Mouse (Mus musculus) ES-E14 (cell line): Measurements from ENCODE around the gene 2700097O09Rik. TPM values are rescaled to one million over a fixed set of nuclear protein-coding genes. Genes with fewer than 3 reads are reported as not detected.
"Not testable (repeated sequence)": the region's sequence is repeated elsewhere in the genome, so short reads cannot be mapped to it uniquely, and the experiment has no call there.

Source experiments
- DNase-seq: peaks from one replicate; pipeline ENCODE4 v3.0.0-alpha.2; 2013; ENCODE audit warnings: low read depth, low spot score
- H3K27ac ChIP-seq: 2 replicates; pipeline ENCODE4 v1.5.1; 2012; ENCODE audit warnings: low read depth, mild to moderate bottlenecking, low read length, moderate library complexity, mixed read lengths; ENCODE audit not compliant: poor library complexity, insufficient read depth, severe bottlenecking
- H3K36me3 ChIP-seq: 2 replicates; pipeline ENCODE4 v1.6.1; 2012; ENCODE audit warnings: mild to moderate bottlenecking, low read length, moderate library complexity, mixed read lengths; ENCODE audit not compliant: control insufficient read depth, poor library complexity, insufficient read depth, severe bottlenecking
- H3K4me1 ChIP-seq, 2 experiments: fragments of 150-350 bp in 1 of 2; sonication (generic) in 1 of 2; 2 replicates each; pipeline ENCODE4 v1.6.1; 2012; ENCODE audit warnings: low read length in 2 of 2, mild to moderate bottlenecking in 1 of 2, mixed read lengths in 1 of 2; ENCODE audit not compliant: control insufficient read depth in 2 of 2, insufficient read depth in 2 of 2, poor library complexity in 1 of 2
- H3K4me3 ChIP-seq, 2 experiments: fragments of 150-350 bp in 1 of 2; sonication (generic) in 1 of 2; 2 replicates each; pipeline ENCODE4 v1.5.1; 2012; ENCODE audit warnings: low read length in 2 of 2, low read depth in 1 of 2, mild to moderate bottlenecking in 1 of 2, mixed read lengths in 1 of 2; ENCODE audit not compliant: insufficient read depth in 1 of 2, poor library complexity in 1 of 2, severe bottlenecking in 1 of 2
- H3K9ac ChIP-seq: 2 replicates; pipeline ENCODE4 v1.6.1; 2012; ENCODE audit warnings: low read depth, mild to moderate bottlenecking, low read length, mixed read lengths; ENCODE audit not compliant: poor library complexity, insufficient read depth, severe bottlenecking
- H3K9me3 ChIP-seq: fragments of 150-350 bp; sonication (generic); 2 replicates; pipeline ENCODE4 v1.6.1; 2012; ENCODE audit warnings: low read depth, mild to moderate bottlenecking, low read length; ENCODE audit not compliant: control insufficient read depth, insufficient read depth
- CHD2 ChIP-seq: IDR thresholded peaks from 2 replicates; pipeline ENCODE4 v1.6.1; 2014; ENCODE audit warnings: mild to moderate bottlenecking, low read depth, low read length, inconsistent platforms
- HCFC1 ChIP-seq: IDR thresholded peaks from 2 replicates; pipeline ENCODE4 v1.6.1; 2012; ENCODE audit warnings: low read length, inconsistent platforms, borderline replicate concordance; ENCODE audit not compliant: insufficient read depth
- in situ Hi-C, 2 experiments: fragments of 600-800 bp; cut with MboI; formaldehyde crosslinking; loops; one replicate each; pipeline ENCODE4 v1.15.1; 2025; ENCODE audit warnings: low sequenced_read_pairs in 2 of 2, inconsistent platforms in 1 of 2; ENCODE audit not compliant: unreplicated experiment in 2 of 2
- total RNA-seq: library from RNA; depleted of rRNA; stranded (reverse); fragments of 300-350 nt; gene quantifications from 2 replicates; pipeline ENCODE4 v1.2.3, GENCODE M21; 2012; rRNA removed

The 2700097O09Rik gene
- 29.9 and 33.1 TPM in 2 replicates for total RNA-seq

DNA sequence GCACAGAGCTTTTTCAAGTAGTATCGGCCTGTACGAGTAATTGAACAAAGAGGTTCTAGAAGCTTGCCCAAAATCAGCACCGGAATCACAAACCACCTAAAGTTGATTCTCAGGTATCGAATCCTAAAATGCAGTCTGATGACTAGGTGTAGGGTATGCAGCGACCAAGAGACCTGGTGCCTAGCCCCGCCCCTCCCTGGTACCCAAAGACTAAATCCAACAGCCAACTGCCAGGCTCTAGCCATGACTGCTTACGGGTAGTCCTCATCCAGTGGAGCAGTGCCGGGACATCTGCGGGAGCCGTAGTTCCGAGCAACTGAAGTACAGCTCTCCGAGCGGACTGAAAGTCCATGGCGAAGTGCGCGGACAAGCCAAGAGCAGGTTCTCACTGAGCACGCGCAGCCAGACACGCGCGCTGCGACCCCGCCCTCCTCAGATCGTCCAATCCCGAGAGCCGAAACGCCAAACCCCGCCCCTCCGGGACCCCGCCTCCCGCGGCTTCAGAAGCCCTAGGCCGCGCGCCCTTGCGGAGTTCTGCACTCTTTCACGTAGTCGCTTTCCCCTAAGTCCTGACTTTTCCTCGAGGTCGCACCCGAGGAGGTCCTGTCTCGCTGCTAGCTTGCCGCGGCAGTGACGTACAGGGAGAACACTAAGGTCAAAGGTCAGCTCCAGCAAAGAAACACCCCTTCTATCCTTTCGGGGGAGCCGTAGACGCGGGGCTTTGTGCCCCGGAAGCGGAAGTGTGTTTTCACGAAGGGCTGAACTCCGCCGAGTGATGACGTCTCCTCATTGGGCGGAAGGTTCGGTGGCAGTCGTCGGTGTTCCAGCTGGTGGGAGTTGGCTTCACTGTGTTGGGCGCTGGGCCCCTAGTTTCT lies at the start of gene 2700097O09Rik, which contains the start of gene Srp54a:
TSS of gene 2700097O09Rik (minus strand) at position 385 of the 875 bp plus-strand sequence.
TSS of gene Srp54a (plus strand) at position 537 of the 875 bp plus-strand sequence.
- peak; percentile 91 for DNase-seq
- in situ Hi-C loops, H3K4me1 ChIP-seq, H3K36me3 ChIP-seq, H3K9me3 ChIP-seq: not testable (repeated sequence)
- H3K27ac ChIP-seq = peak within 1 kb of the TSS; percentile 88
- H3K9ac ChIP-seq = peak within 1 kb of the TSS; percentile 92
- 0 out of 2 replicates have a peak, but pooled peaks have one; percentile 58 for TF ChIP-seq HCFC1
- TF ChIP-seq CHD2 = 0 out of 2 replicates have a peak, but pooled peaks have one; percentile 58
- peak within 1 kb of the TSS; percentile 94 to 100 for H3K4me3 ChIP-seq

DNA sequence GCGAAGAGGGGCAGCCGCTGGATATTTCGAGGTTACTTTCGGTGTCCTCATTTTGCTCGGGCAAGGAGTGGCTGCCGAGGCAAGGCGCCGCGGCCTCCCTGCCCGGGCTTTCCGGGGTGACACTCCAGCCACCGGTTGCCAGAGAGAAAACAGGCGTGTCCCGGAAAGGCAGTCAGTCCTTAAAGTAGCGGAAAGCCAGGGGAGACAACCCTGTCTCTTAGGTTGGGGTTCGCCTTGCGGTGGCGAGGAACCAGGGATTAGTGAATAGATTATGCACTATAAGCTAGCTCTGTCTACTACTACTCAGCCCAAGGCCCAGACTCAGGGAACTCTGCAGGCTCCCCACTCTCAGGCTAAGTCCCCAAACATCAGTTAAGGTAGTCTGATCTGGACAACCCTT lies 44.8 kb upstream of the 2700097O09Rik start:
- H3K27ac ChIP-seq, H3K4me3 ChIP-seq, H3K4me1 ChIP-seq, H3K9me3 ChIP-seq, in situ Hi-C loops, DNase-seq, H3K36me3 ChIP-seq, H3K9ac ChIP-seq: not testable (repeated sequence)

GRCm38 (mm10) chr12:55124242-55124641 lies 44.3 kb upstream of the 2700097O09Rik start, which contains the start of gene Fam177a:
Fam177a (plus strand) TSS chr12:55124469.
- H3K9me3 ChIP-seq, H3K36me3 ChIP-seq, DNase-seq, H3K27ac ChIP-seq, H3K4me1 ChIP-seq, H3K4me3 ChIP-seq, H3K9ac ChIP-seq, in situ Hi-C loops: not testable (repeated sequence)

DNA sequence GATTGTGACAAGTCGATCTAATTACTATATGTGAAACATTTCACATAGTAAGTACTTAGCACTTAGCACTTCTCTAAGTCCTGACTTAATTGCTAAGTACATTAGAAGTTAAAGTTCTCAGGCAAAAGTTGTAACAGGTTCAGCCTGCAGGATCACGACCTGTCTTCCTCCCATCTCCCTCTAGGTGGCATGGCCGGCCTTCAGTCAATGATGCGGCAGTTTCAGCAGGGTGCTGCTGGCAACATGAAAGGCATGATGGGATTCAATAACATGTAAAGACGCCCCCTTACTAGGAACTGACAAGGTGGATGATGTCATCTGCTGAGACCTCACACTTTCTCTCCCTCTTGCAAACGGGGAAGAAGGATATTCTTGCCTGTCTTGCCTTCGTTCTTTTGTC lies 32.7 kb upstream of the 2700097O09Rik start:
- H3K4me3 ChIP-seq, H3K9me3 ChIP-seq, H3K9ac ChIP-seq, H3K27ac ChIP-seq, H3K36me3 ChIP-seq, H3K4me1 ChIP-seq, DNase-seq, in situ Hi-C loops: not testable (repeated sequence)

DNA sequence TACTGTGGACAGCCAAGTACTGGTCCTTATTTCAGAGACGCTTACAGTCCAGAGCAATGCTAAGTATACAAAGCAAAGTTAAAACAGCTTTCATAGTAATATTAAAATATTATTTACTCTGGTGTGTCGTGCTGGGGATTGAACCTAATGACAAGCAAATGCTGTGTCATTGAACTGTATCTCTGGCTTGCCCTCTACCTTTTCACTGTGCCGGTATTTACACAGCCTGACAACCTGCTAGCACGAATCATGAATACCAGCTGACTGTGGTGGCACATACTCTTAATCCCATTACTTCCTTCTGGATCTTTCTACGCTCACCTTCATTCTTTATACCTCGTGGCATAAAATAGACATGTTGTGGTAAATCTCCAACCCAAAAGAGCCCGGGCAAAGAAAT lies 12.2 kb upstream of the 2700097O09Rik start:
- H3K9me3 ChIP-seq, H3K4me3 ChIP-seq, DNase-seq, H3K4me1 ChIP-seq, in situ Hi-C loops, H3K27ac ChIP-seq, H3K9ac ChIP-seq, H3K36me3 ChIP-seq: not testable (repeated sequence)

DNA sequence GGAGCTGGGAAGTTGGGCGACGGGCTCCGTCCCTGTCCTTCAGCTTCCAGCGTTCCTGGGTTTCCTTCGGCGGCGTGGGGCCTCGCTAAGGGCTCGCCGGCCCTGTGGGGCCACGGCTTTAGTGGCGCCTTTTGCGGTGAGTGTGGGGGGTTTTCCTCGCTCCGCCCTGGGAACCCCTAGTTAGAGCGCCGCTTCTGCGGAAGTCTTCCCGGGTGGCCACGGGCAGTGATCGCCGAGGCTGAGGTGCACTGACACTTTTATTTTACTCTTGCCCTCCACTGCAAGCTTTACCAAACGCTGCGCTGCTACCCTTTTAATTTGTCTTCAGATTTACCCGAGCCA lies 662 bp upstream of the 2700097O09Rik start:
- H3K4me1 ChIP-seq, H3K36me3 ChIP-seq, in situ Hi-C loops, H3K9me3 ChIP-seq, DNase-seq: not testable (repeated sequence)
- H3K9ac ChIP-seq = peak overlapping the region; percentile 92
- peak overlapping the region; percentile 94 to 100 for H3K4me3 ChIP-seq
- H3K27ac ChIP-seq = peak overlapping the region; percentile 77; the same call in 1 of the 2 replicates

DNA sequence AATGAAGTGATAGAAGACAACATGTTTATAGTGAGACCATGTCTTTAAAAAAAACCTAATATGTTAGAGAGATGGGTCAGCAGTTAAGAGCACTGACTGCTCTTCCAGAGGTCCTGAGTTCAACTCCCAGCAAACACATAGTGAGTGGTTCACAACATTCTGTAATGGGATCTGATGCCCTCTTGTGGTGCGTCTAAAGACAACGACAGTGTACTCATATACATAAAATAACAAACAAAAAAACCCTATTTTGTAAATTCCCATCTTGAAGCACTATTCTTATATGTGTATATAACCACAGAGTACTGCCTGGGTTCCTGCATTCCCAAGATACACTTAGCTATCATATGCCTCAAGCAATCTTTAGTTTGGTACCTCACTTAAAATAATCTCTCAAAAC lies 1.2 kb downstream of the 2700097O09Rik start:
- H3K4me3 ChIP-seq = 0 out of 4 replicates have a peak overlapping the region, but pooled peaks of 1 of the 2 experiments have one; percentile 100

More for the DNA sequence above, 1.2 kb downstream of the 2700097O09Rik start:
- H3K27ac ChIP-seq, H3K4me1 ChIP-seq, H3K9ac ChIP-seq, H3K9me3 ChIP-seq, in situ Hi-C loops, H3K36me3 ChIP-seq, DNase-seq: not testable (repeated sequence)
